Mouse (Mus musculus): Measurements from ENCODE around the gene Epb41l4b.

Epb41l4b gene

DNA sequence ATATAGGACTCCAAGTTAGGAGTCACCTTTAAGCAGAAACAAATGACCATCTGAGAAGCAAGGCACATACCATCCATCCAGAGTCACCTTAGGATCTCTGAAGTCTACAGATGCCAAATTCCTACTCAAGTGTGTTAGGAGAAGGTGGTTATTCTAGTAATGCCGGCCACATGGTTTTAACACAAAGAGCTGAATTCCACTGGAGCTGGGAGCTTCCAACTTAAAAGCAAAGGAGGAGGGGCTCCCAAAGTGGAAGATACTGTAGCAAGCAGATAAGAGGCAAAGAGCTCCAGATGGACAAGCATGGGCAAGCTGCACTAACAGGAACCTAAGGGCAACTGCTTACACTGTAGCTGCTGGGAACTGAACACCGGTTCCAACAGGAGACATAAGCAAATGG lies 76.3 kb downstream of the Epb41l4b start:
- no peak for DNase-seq (ENCODE audit: low spot score in 2 of 2)

GRCm38 (mm10) chr4:57065273-57065672 lies 78.0 kb downstream of the Epb41l4b start:
- DNase-seq (ENCODE audit: low spot score in 2 of 2): peak; percentile 57 to 82

GRCm38 (mm10) chr4:57064830-57065229 lies 78.4 kb downstream of the Epb41l4b start:
- no peak for DNase-seq (ENCODE audit: low spot score in 2 of 2)

- DNase-seq (ENCODE audit: low spot score in 2 of 2): no peak
Observed at GRCm38 (mm10) chr4:57060319-57060831, 82.9 kb downstream of the Epb41l4b start.

GRCm38 (mm10) chr4:57058623-57059022 lies 84.6 kb downstream of the Epb41l4b start:
- no peak for DNase-seq (ENCODE audit: low spot score in 2 of 2)

- no peak for DNase-seq (ENCODE audit: low spot score in 2 of 2)
Observed at GRCm38 (mm10) chr4:57057637-57058036, 85.6 kb downstream of the Epb41l4b start.

- DNase-seq (ENCODE audit: low spot score in 2 of 2): peak in 1 of 2 experiments; percentile 17
Observed at GRCm38 (mm10) chr4:57055635-57056034, 87.6 kb downstream of the Epb41l4b start.

DNA sequence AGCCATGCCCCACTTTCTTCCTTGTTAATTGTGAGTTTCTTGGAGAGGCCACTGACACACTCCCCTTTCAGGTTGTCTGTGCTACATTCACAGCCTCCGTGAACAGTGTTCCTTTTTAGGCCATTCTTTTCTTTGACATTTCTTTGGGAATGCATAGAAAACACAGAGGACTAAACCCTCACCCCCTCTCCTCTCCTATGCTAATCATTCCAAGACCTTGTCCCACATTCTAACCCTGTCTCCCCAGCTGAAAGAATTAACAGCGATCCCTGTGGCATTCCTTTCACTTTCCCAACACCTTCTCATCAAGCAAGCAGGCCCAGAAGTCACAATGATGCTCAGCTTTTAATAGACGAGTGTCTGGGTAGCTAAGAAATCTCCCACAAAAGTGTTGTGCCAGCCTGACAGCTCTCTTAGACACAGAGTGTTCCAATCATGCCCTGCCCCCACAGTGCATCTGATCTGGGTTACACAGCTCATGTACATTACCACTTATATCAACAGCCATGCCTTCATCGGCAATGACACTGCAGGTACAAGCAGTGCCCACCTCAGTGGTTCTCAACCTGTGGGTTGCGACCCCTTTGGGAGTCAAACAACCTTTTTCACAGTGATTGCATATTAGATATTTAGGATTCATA lies 93.8 kb downstream of the Epb41l4b start:
- DNase-seq (ENCODE audit: low spot score in 2 of 2): no peak

DNA sequence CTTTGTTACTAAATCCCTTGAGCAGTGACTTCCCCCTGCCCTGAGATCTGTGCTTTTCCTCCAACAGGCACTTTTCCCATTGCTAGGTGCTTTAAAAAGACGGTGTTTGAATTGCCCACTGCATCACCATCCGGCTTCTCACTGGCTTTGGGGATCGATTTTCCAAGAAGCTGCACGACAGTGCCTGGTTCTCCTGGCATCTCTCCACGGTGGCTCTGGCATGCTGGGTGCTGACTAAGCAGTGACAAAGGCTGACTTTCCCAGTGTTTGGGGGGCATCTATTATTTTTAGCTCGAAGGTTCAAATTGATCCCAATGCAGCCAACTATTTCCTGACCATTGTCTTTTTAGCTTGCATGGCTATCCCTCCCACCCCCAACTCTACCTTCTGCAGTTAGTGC lies 94.7 kb downstream of the Epb41l4b start:
- no peak for DNase-seq (ENCODE audit: low spot score in 2 of 2)

GRCm38 (mm10) chr4:57046160-57046571 lies 97.1 kb downstream of the Epb41l4b start:
- no peak for DNase-seq (ENCODE audit: low spot score in 2 of 2)

- DNase-seq (ENCODE audit: low spot score in 2 of 2): no peak
Observed at GRCm38 (mm10) chr4:57043621-57044020, 99.6 kb downstream of the Epb41l4b start.

DNA sequence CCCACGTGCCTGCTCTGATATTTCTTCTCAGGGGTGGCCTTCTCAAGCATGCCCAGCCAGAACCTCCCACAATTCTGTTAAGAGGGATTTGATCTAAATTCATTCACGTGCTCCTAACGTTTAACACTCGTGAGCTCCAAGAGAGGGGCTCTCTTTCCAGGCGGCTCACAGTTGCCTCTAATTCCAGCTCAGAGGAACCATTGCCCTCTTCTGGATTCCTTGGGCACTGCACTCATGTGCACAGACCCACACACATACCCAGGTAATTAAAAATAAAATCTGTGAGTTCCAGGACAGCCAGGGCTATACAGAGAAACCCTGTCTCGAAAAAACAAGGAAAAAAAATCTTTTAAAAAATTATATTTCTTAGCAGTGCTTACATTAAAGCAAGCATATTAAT lies 101.6 kb downstream of the Epb41l4b start:
- no peak for DNase-seq (ENCODE audit: low spot score in 2 of 2)

DNA sequence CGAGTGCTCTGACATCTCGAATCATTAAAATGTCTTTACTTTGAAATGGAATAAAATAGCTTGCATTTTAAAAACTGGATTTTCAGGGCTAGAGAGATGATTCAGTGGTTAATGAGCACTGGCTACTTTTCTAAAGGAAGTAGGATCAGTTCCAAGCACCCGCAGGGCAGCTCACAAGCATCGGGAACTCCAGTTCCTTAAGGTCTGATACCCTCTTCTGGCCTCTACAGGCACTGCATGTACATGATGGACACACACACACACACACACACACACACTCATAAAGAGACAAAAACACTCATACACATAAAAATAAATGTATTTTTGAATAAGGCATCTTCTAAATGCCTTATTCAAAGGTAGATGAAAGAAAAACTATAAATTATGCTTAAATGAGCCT lies 102.0 kb downstream of the Epb41l4b start:
- no peak for DNase-seq (ENCODE audit: low spot score in 2 of 2)

DNA sequence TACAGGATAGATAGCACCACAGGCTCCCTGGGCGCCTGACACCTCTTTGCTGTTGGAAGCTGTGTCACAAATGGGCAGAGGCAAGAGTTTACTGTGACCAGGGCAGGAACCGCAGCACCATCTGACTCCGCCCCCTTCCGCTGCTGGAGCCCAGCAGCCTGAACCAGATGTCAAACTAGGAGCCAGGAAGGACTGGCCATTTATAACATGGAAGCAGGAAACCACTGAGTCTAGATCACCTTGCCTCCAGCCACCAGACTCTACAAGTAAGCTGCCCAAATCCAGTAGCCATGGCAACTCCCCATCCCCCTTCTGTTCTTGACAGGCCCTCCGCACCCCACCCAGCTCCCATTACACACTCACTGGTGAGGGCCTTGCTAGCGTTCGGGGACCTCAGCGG lies 102.8 kb downstream of the Epb41l4b start:
- DNase-seq (ENCODE audit: low spot score in 2 of 2): no peak

- no peak for DNase-seq (ENCODE audit: low spot score in 2 of 2)
Observed at GRCm38 (mm10) chr4:57039127-57040031, 103.9 kb downstream of the Epb41l4b start.

- DNase-seq (ENCODE audit: low spot score in 2 of 2): no peak
Observed at GRCm38 (mm10) chr4:57037554-57037953, 105.7 kb downstream of the Epb41l4b start.

- no peak for DNase-seq (ENCODE audit: low spot score in 2 of 2)
Observed at GRCm38 (mm10) chr4:57034169-57034568, 109.1 kb downstream of the Epb41l4b start.

DNA sequence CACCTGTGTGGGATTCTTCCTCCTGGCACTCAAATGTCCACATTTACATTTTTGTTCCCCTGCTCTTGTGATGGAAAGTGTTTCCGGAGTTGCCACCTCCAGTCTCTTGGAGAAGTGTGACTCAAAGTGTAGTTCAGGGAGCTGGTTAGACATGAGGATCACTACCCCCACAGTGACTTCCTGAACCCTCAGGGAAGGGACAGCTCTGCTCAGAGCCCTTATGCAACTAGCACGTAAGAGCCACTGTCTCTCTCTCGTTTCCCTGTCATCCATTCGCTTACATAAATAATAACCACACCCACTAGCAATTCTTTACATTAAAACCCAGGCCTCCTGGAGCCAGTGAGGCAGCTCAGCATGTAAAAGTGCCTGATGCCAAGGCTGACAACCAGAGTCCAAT lies 111.8 kb downstream of the Epb41l4b start:
- DNase-seq (ENCODE audit: low spot score in 2 of 2): no peak

DNA sequence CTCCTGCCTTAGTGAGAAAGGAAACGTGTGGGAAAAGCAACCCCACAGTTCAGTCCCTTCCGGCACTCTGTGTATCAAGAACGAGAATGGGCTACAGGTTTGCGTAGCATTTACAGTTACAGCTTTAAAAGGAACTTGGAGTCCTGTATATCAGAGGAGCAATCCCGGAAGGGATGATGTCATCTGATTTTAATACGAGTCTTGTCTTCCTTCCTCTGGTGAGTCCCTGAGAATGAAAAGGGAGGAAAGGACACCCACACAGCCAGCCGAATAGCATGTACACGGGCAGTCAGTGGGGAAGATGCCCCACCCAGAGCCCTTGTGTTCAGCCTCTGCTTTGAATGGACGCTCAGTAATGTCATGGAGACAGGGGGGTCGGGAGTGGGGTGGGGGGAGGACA lies 115.3 kb downstream of the Epb41l4b start:
- DNase-seq (ENCODE audit: low spot score in 2 of 2): no peak

DNA sequence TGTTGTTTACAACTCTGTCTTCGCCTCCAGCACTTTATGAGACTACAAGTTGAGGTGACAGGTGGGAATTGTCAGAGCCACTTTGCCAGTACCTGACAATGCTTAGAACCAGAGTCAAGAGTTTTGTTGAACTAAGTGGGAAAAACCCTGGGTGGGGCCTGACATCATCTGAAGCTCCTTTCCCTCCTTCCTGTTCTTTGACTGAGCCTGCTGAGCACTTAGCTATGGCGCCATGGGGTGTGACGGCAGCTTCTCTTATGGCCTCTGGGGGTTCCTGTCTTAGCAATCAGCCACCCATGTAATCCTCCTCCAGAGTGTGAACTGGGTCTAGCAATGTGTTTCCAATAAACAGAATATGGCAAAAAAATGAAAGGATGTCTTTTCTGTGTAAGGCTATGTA lies 119.7 kb downstream of the Epb41l4b start:
- no peak for DNase-seq (ENCODE audit: low spot score in 2 of 2)

DNA sequence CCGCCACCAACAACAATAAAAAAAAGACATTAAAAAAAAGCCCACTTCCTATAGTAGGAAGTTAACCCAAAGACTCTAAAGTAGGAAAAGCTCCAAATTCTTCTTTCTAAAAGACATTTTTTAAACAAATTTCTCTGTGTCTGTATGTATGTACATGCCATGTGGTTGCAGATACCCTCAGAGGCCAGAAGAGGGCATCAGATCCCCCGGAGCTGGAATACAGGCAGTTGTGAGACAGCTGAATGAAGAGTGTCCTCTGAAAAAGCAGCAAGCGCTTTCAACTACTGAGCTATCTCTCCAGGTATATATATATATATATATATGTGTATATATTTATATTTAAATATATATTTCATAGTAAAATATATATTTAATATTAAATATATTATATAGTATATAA lies 121.9 kb downstream of the Epb41l4b start:
- no peak for DNase-seq (ENCODE audit: low spot score in 2 of 2)

- DNase-seq (ENCODE audit: low spot score in 2 of 2): peak; percentile 35 to 78
Observed at GRCm38 (mm10) chr4:57017229-57017628, 126.0 kb downstream of the Epb41l4b start.

All from thymus, postnatal 10 days (tissue).